Mouse (Mus musculus): ENCODE data around the gene Rheb. TPM values are rescaled to one million over a fixed set of nuclear protein-coding genes. Genes with fewer than 3 reads are reported as not detected.

Rheb gene
- total and polyA plus RNA-seq, 3 experiments = 17.0 to 64.1 (median 46.2) TPM

Other genes with a start within 250 kb of the Rheb start
- 1.3 and 1.5 TPM in 2 replicates for gene Smarcd3, start 218.2 kb downstream of the Rheb start, total RNA-seq (2012; rRNA removed)
- not detected in 2 replicates for gene Smarcd3, start 218.2 kb downstream of the Rheb start, total RNA-seq (2014; rRNA removed)
- 2.2 and 2.8 TPM in 2 replicates for gene Smarcd3, start 218.2 kb downstream of the Rheb start, polyA plus RNA-seq (2012; ENCODE audit: insufficient read length, low read depth)
- gene Nub1, start 157.1 kb downstream of the Rheb start, total RNA-seq (2012; rRNA removed) = 48.5 and 58.1 TPM in 2 replicates
- gene Nub1, start 157.1 kb downstream of the Rheb start, total RNA-seq (2014; rRNA removed) = 66.5 and 69.3 TPM in 2 replicates
- 83.2 and 86.2 TPM in 2 replicates for gene Nub1, start 157.1 kb downstream of the Rheb start, polyA plus RNA-seq (2012; ENCODE audit: insufficient read length, low read depth)
- 0.08 TPM in 2 replicates for gene Wdr86, start 111.9 kb downstream of the Rheb start, total RNA-seq (2012; rRNA removed)
- not detected in 2 replicates for gene Wdr86, start 111.9 kb downstream of the Rheb start, total RNA-seq (2014; rRNA removed)
- gene Wdr86, start 111.9 kb downstream of the Rheb start, polyA plus RNA-seq (2012; ENCODE audit: insufficient read length, low read depth) = 0.05 and 0.16 TPM in 2 replicates
- gene Crygn, start 84.6 kb downstream of the Rheb start, total RNA-seq (2012; rRNA removed) = 2.0 TPM in 1 of 2 replicates, not detected in the other
- gene Crygn, start 84.6 kb downstream of the Rheb start, total RNA-seq (2014; rRNA removed) = not detected in 2 replicates
- gene Crygn, start 84.6 kb downstream of the Rheb start, polyA plus RNA-seq (2012; ENCODE audit: insufficient read length, low read depth) = not detected in 2 replicates